Mouse (Mus musculus) liver, embryonic 11.5 days (tissue): Measurements from ENCODE around the gene Akap7. TPM values are rescaled to one million over a fixed set of nuclear protein-coding genes. Genes with fewer than 3 reads are reported as not detected.

Experiments
- ATAC-seq: fragments of 200-750 bp; cut with Nextera tagmentation; replicated peaks from 2 replicates; pipeline ENCODE4 v1.8.0; 2017; ENCODE audit warnings: moderate number of reproducible peaks, mild to moderate bottlenecking, moderate TSS enrichment, moderate library complexity; ENCODE audit not compliant: low FRiP score
- DNase-seq: peaks from one replicate; pipeline ENCODE4 v3.0.0-alpha.2; 2017; ENCODE audit warnings: low spot score
- H3K27ac ChIP-seq: fragments of 300-500 bp; sonication (generic); 2 replicates; pipeline ENCODE4 v1.5.1; 2014; ENCODE audit warnings: mild to moderate bottlenecking, low read depth, low read length, control low read depth
- H3K27me3 ChIP-seq: fragments of 300-500 bp; sonication (generic); replicated peaks from 2 replicates; pipeline ENCODE4 v1.6.1; 2014; ENCODE audit warnings: low read length, mixed read lengths; ENCODE audit not compliant: control insufficient read depth, insufficient read depth
- H3K36me3 ChIP-seq: fragments of 300-500 bp; sonication (generic); 2 replicates; pipeline ENCODE4 v1.6.1; 2014; ENCODE audit warnings: mild to moderate bottlenecking, low read length, moderate library complexity, mixed read lengths; ENCODE audit not compliant: control insufficient read depth, insufficient read depth
- H3K4me1 ChIP-seq: fragments of 300-500 bp; sonication (generic); replicated peaks from 2 replicates; pipeline ENCODE4 v1.6.1; 2014; ENCODE audit warnings: low read length, mixed read lengths; ENCODE audit not compliant: control insufficient read depth, insufficient read depth
- H3K4me2 ChIP-seq: fragments of 300-500 bp; sonication (generic); 2 replicates; pipeline ENCODE4 v1.6.1; 2014; ENCODE audit warnings: mild to moderate bottlenecking, control low read depth, moderate library complexity
- H3K4me3 ChIP-seq: fragments of 300-500 bp; sonication (generic); 2 replicates; pipeline ENCODE4 v1.5.1; 2014; ENCODE audit warnings: low read depth, low read length, control low read depth
- H3K9ac ChIP-seq: fragments of 300-500 bp; sonication (generic); 2 replicates; pipeline ENCODE4 v1.6.1; 2014; ENCODE audit warnings: low read depth, low read length, control low read depth
- H3K9me3 ChIP-seq: fragments of 300-500 bp; sonication (generic); 2 replicates; pipeline ENCODE4 v1.6.1; 2016; ENCODE audit warnings: low read length, inconsistent platforms, mixed read lengths; ENCODE audit not compliant: control insufficient read depth
- WGBS: fragments of 180-500 bp; shearing (Covaris S2); extraction: QIAGEN DNeasy Blood & Tissue Kit; methylation state at CpG from one replicate; pipeline ENCODE4 v1.1.7; 2014; 5-methylcytosine and 5-hydroxymethylcytosine counted together
- polyA plus RNA-seq: library from polyadenylated mRNA; unstranded; fragments of >200 nt; fragmentation: Nextera tagmentation; extraction: Ambion mirVana; gene quantifications from 2 replicates; pipeline ENCODE4 v1.2.1, GENCODE M21; 2014

The Akap7 gene
- polyA plus RNA-seq, 1 experiment from 2014 or later: 21.6 TPM

DNA sequence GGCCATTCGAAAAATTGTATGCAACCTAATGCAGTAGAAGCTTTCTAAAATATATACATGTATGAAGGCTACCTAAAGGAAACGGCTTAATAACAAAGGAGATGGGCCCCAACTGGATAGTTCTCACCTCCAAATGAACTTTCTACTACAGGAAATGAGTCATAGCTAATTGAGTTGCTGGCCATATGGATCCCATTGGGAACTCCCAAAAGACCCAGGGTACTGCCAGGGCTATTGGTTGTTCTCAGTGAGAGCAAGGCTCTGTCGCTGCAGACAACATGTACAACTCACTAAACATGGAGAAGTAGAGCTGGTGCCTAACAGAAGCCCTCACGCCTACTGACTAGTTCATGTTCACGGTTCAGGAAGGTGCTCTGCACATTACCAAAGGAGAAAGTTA, 83.3 kb downstream of the Akap7 start:
- no peak overlapping the region for H3K9ac ChIP-seq

DNA sequence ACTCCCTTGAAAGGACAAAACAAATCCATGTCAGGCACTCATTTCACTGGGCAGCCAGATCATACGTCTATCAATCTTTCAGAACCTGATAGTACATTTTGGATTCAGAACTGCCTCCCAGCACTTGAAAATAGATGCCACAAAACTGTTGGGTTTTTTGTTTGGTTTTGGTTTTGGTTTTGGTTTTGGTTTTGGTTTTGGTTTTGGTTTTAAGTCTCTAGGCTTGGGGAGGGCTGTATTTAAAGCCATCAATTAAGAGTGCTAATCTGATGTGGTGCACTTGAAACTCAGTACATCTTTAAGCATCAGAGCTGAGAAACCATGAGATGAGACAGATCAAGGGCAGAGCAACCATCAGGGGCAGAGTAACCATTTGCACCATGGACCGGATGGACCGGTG, 86.9 kb downstream of the Akap7 start:
- ATAC-seq: no peak
- H3K27me3 ChIP-seq: no peaks in the 10 kb centered on the region
- no peaks in the 10 kb centered on the region for H3K9me3 ChIP-seq
- DNase-seq: no peak
- no peak overlapping the region for H3K27ac ChIP-seq
- WGBS: 86% methylated on average over 3 of the region's 3 CpGs
- no peak overlapping the region for H3K4me3 ChIP-seq
- peaks cover 2% of the 10 kb centered on the region; the same call in 1 of the 2 replicates for H3K4me1 ChIP-seq
- H3K9ac ChIP-seq: no peak overlapping the region
- no peaks in the 10 kb centered on the region for H3K36me3 ChIP-seq
- no peak overlapping the region for H3K4me2 ChIP-seq

More for the DNA sequence above, 83.3 kb downstream of the Akap7 start:
- H3K9me3 ChIP-seq: no peaks in the 10 kb centered on the region
- no peak overlapping the region for H3K4me2 ChIP-seq
- ATAC-seq (no peak), DNase-seq (no peak)
- no peak overlapping the region for H3K4me3 ChIP-seq
- peaks cover 2% of the 10 kb centered on the region; the same call in 1 of the 2 replicates for H3K4me1 ChIP-seq
- no peak overlapping the region for H3K27ac ChIP-seq
- WGBS: 87% methylated on average over 5 of the region's 5 CpGs
- no peaks in the 10 kb centered on the region for H3K27me3 ChIP-seq
- no peaks in the 10 kb centered on the region for H3K36me3 ChIP-seq

DNA sequence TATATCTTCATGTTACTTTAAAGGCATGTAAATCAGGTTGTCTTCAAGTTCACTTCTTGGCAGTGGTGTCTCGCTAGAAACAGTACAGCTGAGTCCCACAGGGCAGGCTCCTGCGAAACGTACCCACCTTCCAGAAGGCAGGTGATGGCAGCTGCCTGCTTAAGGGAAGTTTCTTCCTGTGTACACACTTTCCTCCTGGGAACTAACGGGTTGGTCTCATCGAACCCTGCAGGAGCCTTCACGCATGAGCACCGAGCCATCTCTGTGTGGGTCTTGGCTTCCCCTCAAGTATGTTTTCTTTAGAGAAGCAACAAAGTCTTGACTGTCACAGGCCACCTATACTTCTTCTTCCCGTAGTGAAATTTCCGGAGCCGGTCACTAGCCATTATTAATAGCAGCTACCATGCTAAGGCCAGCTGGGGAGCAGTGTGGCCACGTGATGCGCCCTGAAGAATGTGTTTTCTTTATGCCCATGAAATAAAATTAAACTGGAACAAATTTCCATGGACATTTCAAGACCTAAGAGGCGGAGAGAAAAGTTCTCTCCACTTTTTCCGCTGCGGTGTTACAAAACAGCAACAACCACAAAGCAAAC, 87.7 kb downstream of the Akap7 start:
- H3K4me1 ChIP-seq: peaks cover 2% of the 10 kb centered on the region; the same call in 1 of the 2 replicates
- H3K4me2 ChIP-seq: no peak overlapping the region
- 88% methylated on average over 15 of the region's 15 CpGs for WGBS
- no peak overlapping the region for H3K9ac ChIP-seq
- ATAC-seq (no peak), DNase-seq (no peak)
- H3K27me3 ChIP-seq: no peaks in the 10 kb centered on the region
- no peak overlapping the region for H3K27ac ChIP-seq
- H3K9me3 ChIP-seq: no peaks in the 10 kb centered on the region
- H3K36me3 ChIP-seq: no peaks in the 10 kb centered on the region
- H3K4me3 ChIP-seq: no peak overlapping the region

- Histone ChIP-seq H3K4me1 (no peaks in the 10 kb centered on the region), H3K4me2 (no peak overlapping the region), H3K27me3 (no peaks in the 10 kb centered on the region), H3K36me3 (no peaks in the 10 kb centered on the region), H3K4me3 (no peak overlapping the region), H3K9me3 (no peaks in the 10 kb centered on the region), H3K9ac (no peak overlapping the region), H3K27ac (no peak overlapping the region)
- 33% methylated on average over 7 of the region's 7 CpGs for WGBS
- ATAC-seq (no peak), DNase-seq (peak; percentile 42)
Measured at GRCm38 (mm10) chr10:25219220-25219628, 88.4 kb downstream of the Akap7 start.

DNA sequence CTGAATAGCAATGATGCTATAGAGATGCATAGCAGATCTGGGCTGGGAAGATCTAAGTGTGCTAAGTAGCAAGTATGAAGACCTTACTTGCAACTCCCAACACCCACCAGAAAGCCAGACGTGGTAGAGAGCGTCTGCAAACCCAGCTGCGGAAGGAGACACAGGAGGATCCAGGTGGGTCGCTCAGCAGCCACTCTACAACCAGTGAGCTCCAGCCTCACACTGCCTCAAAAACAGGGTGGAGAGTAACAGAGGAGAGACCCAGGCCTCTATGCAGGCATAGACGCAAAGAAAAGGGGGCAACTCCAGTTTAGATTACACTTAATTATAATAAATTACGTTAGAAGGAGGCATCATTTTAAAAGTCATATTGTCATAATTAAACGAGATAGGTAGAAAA, 88.9 kb downstream of the Akap7 start:
- no peak overlapping the region for H3K4me2 ChIP-seq
- no peak overlapping the region for H3K4me3 ChIP-seq
- no peaks in the 10 kb centered on the region for H3K9me3 ChIP-seq
- DNase-seq (no peak), ATAC-seq (no peak)
- no peak overlapping the region for H3K9ac ChIP-seq
- H3K4me1 ChIP-seq: no peaks in the 10 kb centered on the region
- WGBS: 72% methylated on average over 7 of the region's 7 CpGs
- no peaks in the 10 kb centered on the region for H3K36me3 ChIP-seq
- no peak overlapping the region for H3K27ac ChIP-seq
- no peaks in the 10 kb centered on the region for H3K27me3 ChIP-seq

GRCm38 (mm10) chr10:25215977-25216376, 91.7 kb downstream of the Akap7 start:
- no peak overlapping the region for H3K27ac ChIP-seq
- H3K4me1 ChIP-seq: no peaks in the 10 kb centered on the region
- no peak overlapping the region for H3K4me3 ChIP-seq
- H3K9me3 ChIP-seq: no peaks in the 10 kb centered on the region
- 78% methylated on average over 3 of the region's 3 CpGs for WGBS
- no peak overlapping the region for H3K9ac ChIP-seq
- H3K36me3 ChIP-seq: no peaks in the 10 kb centered on the region
- ATAC-seq (no peak), DNase-seq (no peak)
- no peak overlapping the region for H3K4me2 ChIP-seq
- no peaks in the 10 kb centered on the region for H3K27me3 ChIP-seq

DNA sequence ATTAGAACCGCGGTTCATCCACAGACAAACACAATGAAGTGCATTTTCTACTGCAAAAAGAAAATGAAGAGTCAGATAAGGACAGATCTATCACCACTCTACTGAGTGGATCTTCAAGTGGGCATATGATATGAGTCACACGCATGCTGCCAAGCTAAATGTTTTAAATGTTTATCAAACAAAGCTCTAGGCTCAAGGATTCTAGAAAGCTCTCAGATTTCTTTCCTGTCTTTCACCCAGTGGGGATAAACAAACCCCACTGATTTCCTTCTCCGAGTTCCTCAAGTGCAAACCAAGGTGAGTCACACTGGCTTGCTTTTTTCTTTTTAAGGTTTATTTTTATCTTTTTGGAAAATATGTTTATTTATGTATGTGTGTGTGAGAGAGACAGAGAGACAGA, 94.0 kb downstream of the Akap7 start:
- ATAC-seq: no peak
- no peaks in the 10 kb centered on the region for H3K27me3 ChIP-seq
- no peak overlapping the region for H3K4me3 ChIP-seq

GRCm38 (mm10) chr10:25208619-25209018, 99.1 kb downstream of the Akap7 start:
- Histone ChIP-seq H3K27ac (no peak overlapping the region), H3K27me3 (no peaks in the 10 kb centered on the region), H3K9ac (no peak overlapping the region), H3K36me3 (no peaks in the 10 kb centered on the region), H3K4me3 (no peak overlapping the region), H3K9me3 (no peaks in the 10 kb centered on the region), H3K4me2 (no peak overlapping the region), H3K4me1 (no peaks in the 10 kb centered on the region)
- ATAC-seq: no peak
- WGBS: 74% methylated on average over 7 of the region's 7 CpGs
- no peak for DNase-seq

More for the DNA sequence above, 94.0 kb downstream of the Akap7 start:
- H3K27ac ChIP-seq: no peak overlapping the region
- H3K9ac ChIP-seq: no peak overlapping the region
- no peak for DNase-seq
- H3K4me1 ChIP-seq: no peaks in the 10 kb centered on the region
- WGBS: 69% methylated on average over 4 of the region's 4 CpGs
- H3K4me2 ChIP-seq: no peak overlapping the region
- H3K9me3 ChIP-seq: no peaks in the 10 kb centered on the region
- H3K36me3 ChIP-seq: no peaks in the 10 kb centered on the region

DNA sequence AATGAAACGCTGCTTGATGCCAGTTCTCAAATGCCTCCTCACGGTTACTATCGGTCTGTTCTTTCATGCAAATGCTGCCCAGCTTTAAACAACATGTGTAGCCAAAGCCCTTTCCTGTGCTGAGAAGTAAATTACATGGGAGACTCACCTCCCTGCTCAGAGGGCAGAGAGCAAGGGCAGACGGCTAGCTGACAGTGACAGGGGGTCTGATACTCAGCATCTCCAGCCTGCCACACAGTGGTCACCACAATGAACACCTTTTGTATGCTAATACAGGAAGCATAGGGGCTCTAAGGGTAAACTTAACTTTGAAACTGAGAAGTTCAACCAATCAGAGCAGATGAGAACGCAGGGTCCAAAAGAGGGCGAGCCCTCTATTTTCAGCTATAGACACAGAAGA, 99.8 kb downstream of the Akap7 start:
- Histone ChIP-seq H3K4me1 (no peaks in the 10 kb centered on the region), H3K9ac (no peak overlapping the region), H3K9me3 (no peaks in the 10 kb centered on the region), H3K4me2 (no peak overlapping the region), H3K4me3 (no peak overlapping the region), H3K27me3 (no peaks in the 10 kb centered on the region), H3K27ac (no peak overlapping the region), H3K36me3 (no peaks in the 10 kb centered on the region)
- 53% methylated on average over 6 of the region's 6 CpGs for WGBS
- DNase-seq (no peak), ATAC-seq (no peak)
